Mouse (Mus musculus) Patski (cell line): ENCODE measurements at regions not wholly inside any gene's neighbourhood (a gene's known extent, or its start where the extent isn't known, plus 50 kb on each side); places are given as distances from the start of the nearest gene placed in this dataset.
A peak's percentile ranks its signal among the peaks of the same experiment; 100 is the strongest.

Source experiments
- ATAC-seq: fragments of 100-300 bp; one replicate; pipeline ENCODE4 v1.8.0; 2021
- CTCF ChIA-PET: fragments of 350-600 bp; sonication (Branson Sonifier 250); formaldehyde crosslinking; loops from one replicate; lab custom pipeline; 2022; ENCODE audit warnings: inconsistent platforms; lab: Charles Lee
- POLR2A ChIA-PET: fragments of 350-600 bp; sonication (Branson Sonifier 250); formaldehyde crosslinking; loops from one replicate; lab custom pipeline; 2022; ENCODE audit warnings: antibody characterized with exemption, inconsistent platforms; lab: Charles Lee
- DNase-seq: peaks from one replicate; pipeline ENCODE4 v3.0.0-alpha.2; 2011; ENCODE audit warnings: low read depth, low spot score
- H3K27me3 ChIP-seq: fragments of 371-371 bp; one replicate; pipeline ENCODE4 v1.5.1; 2021
- CTCF ChIP-seq: fragments of 100-300 bp; IDR thresholded peaks from one replicate; pipeline ENCODE4 v1.5.1; 2021
- in situ Hi-C: fragments of 300-500 bp; cut with MboI; formaldehyde crosslinking; loops from 3 replicates; pipeline ENCODE4 v1.11.1; 2018; ENCODE audit warnings: low pct_unique_long_range_greater_than_20kb, mixed read lengths

DNA sequence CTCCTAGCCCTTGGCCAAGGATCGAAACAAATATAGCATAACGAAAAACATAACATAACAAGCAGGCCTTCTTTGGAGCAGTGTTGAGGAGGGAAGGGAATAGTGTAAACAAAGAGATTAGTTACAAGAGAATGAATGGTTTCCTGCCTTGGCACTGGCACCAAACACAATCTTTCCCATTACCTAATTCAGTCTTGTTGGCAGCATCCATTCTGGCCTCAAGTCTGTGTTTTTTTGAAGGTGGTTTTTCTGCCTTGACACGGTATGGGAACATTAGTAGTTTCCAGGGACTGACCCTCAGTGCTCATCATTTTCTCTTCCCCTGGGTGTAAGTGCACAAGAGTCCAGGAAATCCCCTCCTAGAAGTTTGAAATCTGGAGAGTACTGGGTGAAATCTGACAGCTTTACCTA lies 106.8 kb upstream of the Cdc42ep3 start:
- peak; percentile 54 for DNase-seq
- peak; percentile 39 for ATAC-seq
- no peak for TF ChIP-seq CTCF
- ChIA-PET POLR2A (no interaction called here), CTCF (interaction anchor here (1.0 to 1.9 kb wide), 5 partner anchors 10 to 110 kb away, joined by 3 to 5 read pairs (median 3); no protein-coding TSS in a partner anchor)
- in situ Hi-C loops, result no loop called here
- no peaks in the 10 kb centered on the region for H3K27me3 ChIP-seq

DNA sequence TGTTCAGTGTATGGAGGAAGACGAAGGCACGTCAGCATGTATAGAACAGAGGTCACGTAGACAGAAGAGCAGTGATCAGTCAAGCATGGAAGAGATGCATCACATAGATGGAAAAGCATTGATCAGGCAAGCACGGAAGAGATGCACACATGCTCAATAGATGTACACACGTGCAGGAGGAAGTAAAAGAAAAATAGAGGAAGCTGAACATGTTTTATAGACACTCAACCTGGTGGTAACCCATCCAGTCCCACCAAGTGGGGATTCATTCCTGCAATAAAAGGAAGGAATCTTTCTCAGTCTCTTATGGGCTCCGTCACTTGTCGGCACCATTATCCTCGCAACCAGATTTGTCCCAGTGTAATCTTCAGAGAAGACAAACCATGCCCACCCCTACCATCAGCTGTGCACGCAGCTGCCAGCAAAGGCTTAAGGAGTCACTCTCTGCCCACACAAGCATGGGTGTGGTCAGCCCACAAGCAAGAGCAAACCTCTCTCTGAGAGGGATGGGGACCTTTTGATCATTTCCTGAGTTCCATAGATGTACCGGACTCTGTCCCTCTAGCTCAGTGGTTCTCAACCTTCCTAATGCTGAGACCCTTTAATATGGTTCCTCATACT lies 108.3 kb upstream of the Cdc42ep3 start:
- H3K27me3 ChIP-seq, result no peaks in the 10 kb centered on the region
- in situ Hi-C loops, result no loop called here
- DNase-seq (no peak), ATAC-seq (no peak)
- TF ChIP-seq CTCF, result no peak
- CTCF ChIA-PET, result interaction anchor here (1.3 to 1.9 kb wide), 2 partner anchors 8 to 112 kb away, joined by 3 to 5 read pairs; no protein-coding TSS in a partner anchor
- POLR2A ChIA-PET, result no interaction called here

DNA sequence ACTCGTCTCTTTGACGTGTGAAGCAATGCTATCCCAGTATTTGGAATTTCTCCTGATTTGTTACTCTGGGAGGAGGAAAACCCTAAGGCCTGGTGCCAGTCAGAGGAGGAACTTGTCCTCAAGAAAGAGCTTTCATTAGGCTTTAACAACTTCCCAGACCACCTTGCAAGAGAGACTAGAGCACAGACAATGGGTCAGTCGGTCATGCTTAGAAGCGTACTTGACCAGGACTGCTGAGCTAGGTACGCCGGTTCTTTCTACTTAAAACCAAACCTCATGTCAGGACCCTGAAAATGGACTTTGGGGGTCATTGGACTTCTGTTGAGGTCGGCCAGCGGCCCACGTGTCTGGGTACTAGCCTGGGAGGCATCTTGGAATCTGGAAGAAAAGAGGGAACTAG lies 110.8 kb upstream of the Cdc42ep3 start:
- ATAC-seq (no peak), DNase-seq (no peak)
- ChIA-PET POLR2A (interaction anchor here (0.7 kb wide), 1 partner anchor 390 kb away, joined by 5 read pairs; no protein-coding TSS in a partner anchor), CTCF (no interaction called here)
- no peaks in the 10 kb centered on the region for H3K27me3 ChIP-seq
- no peak for TF ChIP-seq CTCF
- in situ Hi-C loops, result no loop called here

DNA sequence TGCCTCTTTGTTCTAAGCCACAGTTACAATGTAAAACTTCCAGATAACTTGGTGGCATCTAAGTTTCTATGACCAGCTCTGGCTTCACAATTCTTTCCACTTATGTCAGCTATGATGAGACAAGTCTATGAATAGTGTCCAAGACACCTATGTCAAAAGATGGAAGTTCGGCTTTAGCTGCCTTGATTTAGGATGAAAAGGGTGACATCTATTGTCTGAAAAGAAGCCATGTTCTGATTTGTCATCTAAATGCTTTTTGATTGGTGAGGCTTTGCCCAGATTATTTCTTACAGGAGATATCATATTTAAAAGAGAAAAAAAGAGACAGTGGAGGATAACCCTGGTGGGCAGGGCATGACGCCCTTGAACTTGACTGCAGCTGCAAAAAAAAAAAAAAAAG lies 116.7 kb upstream of the Cdc42ep3 start:
- POLR2A ChIA-PET, result interaction anchor here (1.0 kb wide), 1 partner anchor 9 kb away, joined by 4 read pairs; no protein-coding TSS in a partner anchor
- H3K27me3 ChIP-seq, result no peaks in the 10 kb centered on the region
- no peak for TF ChIP-seq CTCF
- DNase-seq, result no peak
- CTCF ChIA-PET, result interaction anchor here (1.3 to 1.8 kb wide), 2 partner anchors 9 to 12 kb away, joined by 4 to 5 read pairs; no protein-coding TSS in a partner anchor
- ATAC-seq, result no peak
- in situ Hi-C loops, result no loop called here

DNA sequence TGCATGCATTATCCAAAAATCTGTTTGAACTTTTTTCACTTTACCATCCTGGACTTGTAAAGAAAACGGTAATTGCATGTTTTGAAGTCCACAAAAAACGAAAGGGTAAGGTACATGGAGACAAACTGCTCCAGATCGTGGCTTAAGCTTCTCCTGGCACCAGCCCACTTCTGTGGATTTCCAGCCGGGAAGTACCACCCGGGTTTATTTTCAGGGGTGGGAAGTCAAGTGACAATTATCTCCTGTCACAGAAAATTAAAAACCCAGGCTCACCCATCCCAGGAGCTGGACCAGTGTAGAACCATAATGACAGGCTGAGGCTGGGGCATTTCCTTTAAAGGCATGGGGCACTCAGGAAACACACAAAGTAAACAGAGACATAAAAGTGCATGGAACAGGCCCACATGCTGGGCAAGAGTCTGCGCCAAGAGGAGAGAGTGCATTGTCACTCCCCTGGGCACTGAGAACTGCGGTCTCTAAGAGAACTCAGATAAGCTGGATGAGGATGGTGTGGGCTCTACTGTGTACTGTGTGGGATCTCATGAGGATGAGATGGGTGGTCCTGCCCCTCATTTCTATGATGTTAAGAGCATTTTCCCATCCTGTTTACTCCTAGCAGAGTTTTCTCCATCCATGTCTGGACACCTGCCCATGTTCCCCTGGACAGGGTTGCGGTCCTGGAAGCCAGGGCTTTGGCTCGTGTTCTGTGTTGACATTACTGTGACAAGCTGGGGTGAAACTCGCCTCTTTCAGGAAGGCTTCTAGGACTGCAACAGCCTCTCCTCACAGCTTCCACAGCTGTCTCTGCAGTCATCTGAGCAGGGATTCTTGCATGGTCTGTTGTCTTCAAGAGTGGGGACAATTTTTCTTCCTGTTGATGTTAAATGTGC lies 117.5 kb upstream of the Cdc42ep3 start:
- ATAC-seq, result no peak

DNA sequence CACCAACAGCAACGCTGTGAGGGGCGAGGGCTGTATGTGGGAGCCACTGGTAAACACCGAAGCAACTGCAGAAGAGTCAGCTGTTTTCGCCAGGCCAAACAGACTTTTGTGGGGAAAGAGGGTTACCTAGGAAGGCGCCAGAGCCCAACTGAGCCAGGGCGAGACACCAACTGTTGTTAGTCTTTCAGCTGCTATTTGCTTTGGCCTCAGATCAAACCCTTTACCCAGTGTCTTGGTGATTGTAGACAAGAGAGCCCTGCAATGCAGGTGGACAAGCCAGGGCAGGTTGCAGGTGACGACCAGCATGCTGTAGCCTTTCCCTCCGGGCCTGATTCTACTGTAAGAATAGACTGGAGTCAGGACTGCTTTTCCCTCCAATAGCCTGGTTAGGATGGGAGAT lies 121.8 kb upstream of the Cdc42ep3 start:
- POLR2A ChIA-PET, result no interaction called here
- DNase-seq, result no peak
- no peaks in the 10 kb centered on the region for H3K27me3 ChIP-seq
- in situ Hi-C loops, result no loop called here
- TF ChIP-seq CTCF, result no peak
- CTCF ChIA-PET, result no interaction called here
- ATAC-seq, result no peak

More for the DNA sequence above, 117.5 kb upstream of the Cdc42ep3 start:
- no peak for DNase-seq
- in situ Hi-C loops, result no loop called here
- POLR2A ChIA-PET, result interaction anchor here (1.0 kb wide), 1 partner anchor 8 kb away, joined by 4 read pairs; no protein-coding TSS in a partner anchor
- no peak for TF ChIP-seq CTCF
- CTCF ChIA-PET, result interaction anchor here (1.8 kb wide), 1 partner anchor 10 kb away, joined by 5 read pairs; no protein-coding TSS in a partner anchor
- no peaks in the 10 kb centered on the region for H3K27me3 ChIP-seq

DNA sequence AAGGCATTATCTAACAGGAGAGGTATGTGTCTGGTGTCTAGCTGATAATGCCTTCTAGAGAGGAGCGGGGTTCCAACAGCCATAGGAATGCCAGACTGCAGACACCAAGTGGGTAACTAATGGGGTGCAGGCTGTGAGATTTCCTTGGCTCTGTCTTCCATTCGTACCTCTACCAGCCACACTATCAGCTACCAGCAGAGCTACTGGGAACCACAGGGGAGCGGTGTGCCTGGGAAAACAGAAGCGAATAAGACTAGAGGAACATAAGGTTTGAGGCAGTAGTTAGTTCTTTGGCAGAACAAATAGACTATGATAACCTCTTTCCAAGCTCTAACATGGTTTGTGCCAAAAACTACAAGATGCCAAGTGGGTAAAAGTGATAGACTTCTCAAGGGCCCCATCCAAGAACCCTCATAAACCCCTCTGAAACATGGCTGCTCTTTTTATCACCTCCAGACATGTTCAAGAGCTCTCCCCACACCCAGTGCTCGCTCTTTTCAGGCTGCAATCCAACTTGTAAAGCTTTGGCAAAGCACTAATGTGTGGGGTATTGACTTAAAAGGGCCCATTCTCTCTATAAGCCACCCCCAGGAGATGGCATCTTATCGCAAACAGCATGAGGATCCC lies 126.3 kb upstream of the Cdc42ep3 start:
- no peaks in the 10 kb centered on the region for H3K27me3 ChIP-seq
- in situ Hi-C loops, result no loop called here
- ChIA-PET CTCF (interaction anchor here (1.7 kb wide), 1 partner anchor 14 kb away, joined by 6 read pairs; no protein-coding TSS in a partner anchor), POLR2A (interaction anchor here (0.9 kb wide), 1 partner anchor 10 kb away, joined by 4 read pairs; no protein-coding TSS in a partner anchor)
- TF ChIP-seq CTCF, result no peak
- ATAC-seq (no peak), DNase-seq (no peak)

DNA sequence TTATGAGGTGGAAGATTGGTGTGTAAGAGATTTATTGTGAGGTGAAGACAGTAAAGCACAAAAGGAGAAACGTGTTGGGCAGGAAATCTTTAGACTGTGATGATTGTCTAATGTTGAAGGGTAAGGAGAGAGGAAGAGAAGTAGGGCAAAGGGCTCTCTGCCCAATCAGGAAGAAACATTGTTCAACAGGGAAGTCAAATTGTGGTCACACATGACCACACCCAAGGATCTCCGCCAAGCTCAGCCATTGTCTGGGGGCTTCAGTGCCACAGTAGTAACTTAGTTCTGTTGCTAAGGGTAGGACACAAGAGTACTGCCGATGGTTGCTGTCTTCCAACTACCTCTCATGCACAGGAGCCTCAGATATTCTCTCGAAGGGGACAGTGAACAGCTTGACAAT lies 127.0 kb upstream of the Cdc42ep3 start:
- H3K27me3 ChIP-seq, result no peaks in the 10 kb centered on the region
- ATAC-seq, result no peak
- ChIA-PET CTCF (interaction anchor here (1.7 kb wide), 1 partner anchor 13 kb away, joined by 6 read pairs; no protein-coding TSS in a partner anchor), POLR2A (no interaction called here)
- in situ Hi-C loops, result no loop called here
- no peak for DNase-seq
- TF ChIP-seq CTCF, result no peak

DNA sequence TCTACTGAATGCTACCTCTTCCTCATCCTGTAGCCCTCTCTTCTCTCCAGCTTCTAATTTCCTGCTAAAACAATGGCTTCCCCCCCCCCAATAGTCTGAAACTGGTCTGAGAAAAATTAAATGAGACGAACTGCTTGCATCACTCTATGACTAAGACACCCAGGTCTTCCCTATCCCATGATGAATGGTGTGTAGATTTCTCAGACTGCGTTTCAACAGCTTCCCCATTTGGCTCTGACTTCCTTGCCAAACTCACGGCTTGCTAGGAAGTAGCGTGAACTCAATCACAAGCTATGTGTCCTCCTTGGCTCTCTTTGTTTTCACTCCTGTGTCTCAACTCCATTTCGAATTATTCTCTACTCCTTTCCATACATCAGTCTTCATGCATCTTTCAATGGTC lies 126.4 kb upstream of the Rmdn2 start:
- ATAC-seq, result no peak
- CTCF ChIA-PET, result interaction anchor here (1.1 to 2.1 kb wide), 2 partner anchors 16 to 23 kb away, joined by 3 to 4 read pairs; no protein-coding TSS in a partner anchor

DNA sequence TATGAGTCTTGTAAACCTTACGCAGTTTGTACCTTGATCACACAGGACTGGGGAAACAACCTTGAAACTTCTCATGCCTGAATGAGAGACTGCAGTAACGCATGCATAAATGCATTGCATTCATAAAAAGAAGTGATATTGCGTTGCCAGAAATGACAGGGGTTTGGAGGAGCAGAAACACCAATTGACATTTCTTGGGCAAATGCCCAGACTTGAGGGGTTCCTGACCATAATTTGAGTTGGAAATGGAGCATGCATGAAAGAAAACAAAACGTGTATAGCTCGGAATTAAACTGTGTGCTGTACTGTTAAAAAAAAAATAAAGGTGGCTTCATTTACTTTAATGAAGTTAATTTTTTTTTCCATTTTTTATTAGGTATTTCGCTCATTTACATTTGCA lies 122.4 kb upstream of the Rmdn2 start:
- CTCF ChIA-PET, result interaction anchor here (1.7 kb wide), 1 partner anchor 8 kb away, joined by 4 read pairs; no protein-coding TSS in a partner anchor
- POLR2A ChIA-PET, result interaction anchor here (0.5 kb wide), 1 partner anchor 197 kb away, joined by 5 read pairs; no protein-coding TSS in a partner anchor
- no peak for TF ChIP-seq CTCF

More for the DNA sequence above, 126.4 kb upstream of the Rmdn2 start:
- H3K27me3 ChIP-seq, result no peaks in the 10 kb centered on the region
- in situ Hi-C loops, result no loop called here
- POLR2A ChIA-PET, result no interaction called here
- TF ChIP-seq CTCF, result no peak
- DNase-seq, result no peak

More for the DNA sequence above, 122.4 kb upstream of the Rmdn2 start:
- in situ Hi-C loops, result no loop called here
- H3K27me3 ChIP-seq, result no peaks in the 10 kb centered on the region
- ATAC-seq (no peak), DNase-seq (no peak)
